Mouse (Mus musculus) thymus, postnatal 0 days (tissue): ENCODE measurements around the gene Gm45716. TPM values are rescaled to one million over a fixed set of nuclear protein-coding genes. Genes with fewer than 3 reads are reported as not detected.

Experiments used
- DNase-seq: peaks from one replicate; pipeline ENCODE4 v3.0.0-alpha.2; 2015; ENCODE audit warnings: low spot score
- polyA plus RNA-seq: library from polyadenylated mRNA; unstranded; fragments of >200 nt; fragmentation: Nextera tagmentation; extraction: Ambion mirVana; gene quantifications from 2 replicates; pipeline ENCODE4 v1.2.1, GENCODE M21; 2015

Gene Gm45716
- polyA plus RNA-seq, 1 experiment from 2014 or later: 25.6 TPM

- DNase-seq: no peak
These were observed 95.7 kb downstream of the Gm45716 start for GRCm38 (mm10) chr11:90283159-90283558.

DNA sequence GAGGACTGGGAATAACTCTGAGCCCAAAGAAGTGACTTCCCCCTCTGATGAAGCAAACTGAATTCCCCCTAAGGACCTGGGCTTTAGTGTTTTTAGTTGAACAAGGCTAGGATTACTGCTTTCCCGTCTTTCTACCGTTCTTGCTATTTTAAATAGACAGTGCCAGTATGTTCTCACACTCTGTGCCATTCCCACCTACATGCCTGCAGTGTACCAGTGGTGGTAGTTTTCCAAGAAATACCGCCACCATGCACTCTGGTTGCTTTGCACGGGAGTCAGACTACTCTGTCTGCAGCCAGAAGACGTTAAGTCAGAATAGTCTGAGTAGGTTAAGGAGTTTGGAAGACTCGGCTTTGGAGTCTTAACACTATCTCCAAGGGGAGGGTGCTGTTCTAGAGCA lies 96.1 kb downstream of the Gm45716 start:
- DNase-seq: no peak

DNA sequence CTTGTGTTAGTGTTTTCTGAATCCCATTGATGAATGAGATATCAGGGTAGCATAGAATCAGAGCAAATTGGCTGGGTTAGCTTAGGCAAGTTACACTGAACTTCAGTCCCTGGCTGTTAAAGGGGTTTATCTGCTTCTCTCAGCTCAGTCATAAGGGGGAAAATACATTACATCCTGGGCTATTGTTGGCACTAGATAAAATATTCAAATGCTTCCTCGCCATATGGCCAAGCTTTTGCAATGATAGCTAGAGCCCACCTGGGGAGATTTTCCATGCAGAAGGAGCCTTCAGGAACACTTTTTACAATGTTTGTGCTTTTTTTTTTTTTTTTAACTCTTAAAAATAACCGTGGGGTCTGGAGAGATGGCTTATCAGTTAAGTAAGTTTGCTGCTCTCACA lies 96.6 kb downstream of the Gm45716 start:
- DNase-seq: no peak

DNA sequence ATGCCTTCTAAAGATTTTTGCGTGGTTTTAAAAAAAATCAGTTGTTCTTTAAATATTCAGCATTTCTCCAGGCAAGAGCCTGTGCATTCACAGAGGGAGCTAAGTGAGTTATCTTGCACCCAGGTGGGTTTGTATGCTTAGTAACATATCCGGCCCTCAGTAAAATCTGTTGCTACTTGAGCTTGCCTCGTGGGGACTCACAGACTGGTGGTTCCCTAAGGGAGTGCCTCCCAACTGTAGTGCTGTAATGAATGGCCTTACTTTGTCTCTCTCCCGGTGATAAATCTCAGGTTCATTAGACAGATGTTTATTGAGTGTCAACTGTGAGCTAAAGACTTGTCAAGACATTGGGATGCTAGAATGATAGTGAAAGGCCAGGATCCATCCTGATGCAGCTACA lies 97.1 kb downstream of the Gm45716 start:
- DNase-seq: no peak

DNA sequence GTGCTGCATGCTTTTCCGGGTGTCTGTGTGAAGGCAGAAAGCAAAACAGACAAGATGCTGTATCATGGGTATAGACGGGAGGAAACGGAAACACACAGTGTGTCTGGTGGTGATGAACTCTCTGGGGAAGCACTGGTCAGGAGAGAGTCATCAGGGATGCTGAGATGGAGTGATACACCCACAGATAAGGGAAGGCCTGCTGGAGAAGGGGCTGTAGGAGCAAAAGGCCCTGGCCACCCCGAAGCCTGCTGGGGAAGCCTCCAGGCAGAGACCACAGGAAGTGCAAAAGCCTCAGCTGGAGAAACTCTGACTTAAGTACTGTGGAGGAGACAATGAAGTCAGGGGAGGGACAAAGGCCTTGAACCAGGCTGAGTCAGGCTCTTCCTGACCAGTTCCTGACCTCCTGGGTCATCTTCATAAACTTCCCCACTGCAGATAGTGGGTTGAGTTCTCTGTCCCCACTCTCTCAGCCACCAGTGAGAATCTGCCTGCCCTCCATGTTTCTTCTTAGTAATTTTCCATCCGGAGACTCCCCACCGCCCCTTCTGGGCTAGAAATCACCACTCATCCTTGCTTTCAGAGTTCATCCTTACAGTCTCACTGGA lies 99.2 kb downstream of the Gm45716 start:
- no peak for DNase-seq

DNA sequence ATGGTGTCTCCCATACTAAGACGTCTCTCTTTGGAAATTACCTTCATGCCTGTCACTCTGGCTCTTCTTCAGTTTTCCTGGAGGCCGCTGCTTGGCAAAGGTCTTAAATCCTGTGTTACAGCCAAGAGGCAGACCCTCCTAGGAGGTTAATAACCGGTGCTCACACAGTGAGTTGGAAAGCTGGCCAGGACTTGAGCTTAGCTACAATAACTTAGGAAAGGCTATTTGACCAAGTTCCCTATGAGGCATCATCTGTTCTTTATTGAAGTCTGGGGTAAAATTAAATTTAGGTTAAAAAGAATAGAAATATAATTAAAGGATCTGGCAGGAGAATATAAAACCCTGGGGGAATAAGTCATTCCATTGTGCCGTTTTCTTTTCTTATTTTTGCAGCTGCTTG lies 103.7 kb downstream of the Gm45716 start:
- DNase-seq: no peak

DNA sequence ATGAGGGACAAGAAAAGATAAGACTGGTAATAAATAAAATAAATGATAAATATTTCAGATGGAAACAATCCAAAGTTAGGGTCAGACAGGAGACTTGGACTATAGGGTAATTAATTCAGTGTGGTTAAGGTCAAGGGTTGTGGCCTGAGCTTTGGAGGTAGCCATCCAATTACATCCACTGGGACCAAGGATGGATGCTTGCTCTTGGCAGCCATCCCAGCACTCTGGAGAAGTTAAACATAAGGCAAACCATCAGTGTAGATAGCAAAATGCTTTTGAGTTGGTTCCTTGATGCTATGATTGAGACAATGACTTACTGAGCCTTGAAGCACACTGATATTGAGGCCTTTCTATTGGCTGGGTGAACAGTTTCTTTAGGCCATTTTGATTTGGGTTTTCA lies 105.3 kb downstream of the Gm45716 start:
- DNase-seq: no peak

DNA sequence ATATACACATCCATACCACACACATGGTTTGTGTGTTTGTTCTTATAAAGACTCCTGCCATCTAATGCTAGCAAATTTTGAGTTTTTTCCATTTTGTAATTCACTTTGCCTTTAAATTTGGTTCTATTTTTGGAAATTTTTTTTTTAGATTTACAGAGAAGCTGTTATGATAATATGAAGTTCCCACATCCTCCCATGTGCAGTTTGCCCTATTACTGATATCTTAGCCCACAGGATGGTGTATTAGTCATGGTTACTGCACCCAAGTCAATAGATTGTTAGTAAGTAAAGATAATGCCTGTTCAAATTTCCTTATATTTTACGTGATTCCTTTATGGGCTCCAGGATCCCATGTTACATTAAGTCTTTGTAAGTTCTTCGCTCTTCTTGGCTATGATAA lies 107.1 kb downstream of the Gm45716 start:
- DNase-seq: no peak

Other genes starting within 250 kb of the Gm45716 start
- gene Pctp, start 184.8 kb upstream of the Gm45716 start, polyA plus RNA-seq: 5.0 and 5.1 TPM in 2 replicates
- 3.8 and 4.8 TPM in 2 replicates for gene Tmem100, start 157.3 kb upstream of the Gm45716 start, polyA plus RNA-seq
- 18.3 and 19.2 TPM in 2 replicates for gene Mmd, start 61.8 kb downstream of the Gm45716 start, polyA plus RNA-seq
- 0.72 and 0.85 TPM in 2 replicates for gene Hlf, start 203.2 kb downstream of the Gm45716 start, polyA plus RNA-seq